Comparison of ENCODE assay signal across 9 mouse cellular contexts in genomic region chr19:41737657-41738428, GRCm38 (mm10). TPM values are rescaled to one million over a fixed set of nuclear protein-coding genes. Genes with fewer than 3 reads are reported as not detected.
DNase-seq lines count a peak whose midpoint lies in the region; ATAC-seq lines count a peak whose summit lies in the region.
"Had no signal": no experiment of that assay in that cellular context is flagged by ENCODE, and none has a peak within 500 bp of the region (broad histone marks: within the 10 kb centered on the region; RNA-seq: fewer than 3 reads in every experiment).

No protein-coding gene starts in this region.

- peaks cover 0 to 10% of the 10 kb centered on the region in 2 experiments; a peak in 3 of 4 replicates for H3K4me1 ChIP-seq in heart, embryonic 14.5 days (ENCODE audit: control insufficient read depth in 2 of 2, insufficient read depth in 2 of 2, low read length in 2 of 2)
- peaks cover 54% of the 10 kb centered on the region for H3K4me1 ChIP-seq in embryonic facial prominence, embryonic 10.5 days
- peaks cover 59% of the 10 kb centered on the region for H3K4me1 ChIP-seq in hindbrain, embryonic 14.5 days (replicated peaks; ENCODE audit: control insufficient read depth, insufficient read depth, low read length)
- peaks cover 15% of the 10 kb centered on the region for H3K4me1 ChIP-seq in liver, embryonic 11.5 days (replicated peaks; ENCODE audit: control insufficient read depth, insufficient read depth, low read length)

- H3K9me3 ChIP-seq in heart, embryonic 14.5 days (ENCODE audit: control insufficient read depth, low read length), result no peaks in the 10 kb centered on the region
- no peaks in the 10 kb centered on the region for H3K9me3 ChIP-seq in embryonic facial prominence, embryonic 10.5 days
- no peaks in the 10 kb centered on the region for H3K9me3 ChIP-seq in hindbrain, embryonic 14.5 days (ENCODE audit: control insufficient read depth, low read length)
- H3K9me3 ChIP-seq in liver, embryonic 11.5 days (ENCODE audit: control insufficient read depth, low read length), result no peaks in the 10 kb centered on the region

- no peak for DNase-seq in heart, adult 8-10 months (ENCODE audit: low spot score)
- peak; percentile 31 for DNase-seq in embryonic facial prominence, embryonic 10.5 days (ENCODE audit: low spot score)
- DNase-seq in hindbrain, embryonic 14.5 days (ENCODE audit: low spot score), result peak; percentile 76
- peak; percentile 53 for DNase-seq in liver, embryonic 11.5 days (ENCODE audit: low spot score)
- peak; percentile 83 for DNase-seq in right cerebral cortex, postnatal 10 days (ENCODE audit: low spot score in 2 of 2)
- no peak for DNase-seq in gastrocnemius, postnatal 25 days
- no peak for DNase-seq in yolk sac, embryonic 10.5 days (ENCODE audit: low spot score)

- no peak for ATAC-seq in heart, embryonic 14.5 days (ENCODE audit: insufficient number of reproducible peaks, insufficient read depth, low FRiP score, low read depth)
- peak; percentile 77 for ATAC-seq in hindbrain, embryonic 14.5 days (ENCODE audit: low FRiP score)
- peak; percentile 76 for ATAC-seq in liver, embryonic 11.5 days (replicated peaks; ENCODE audit: low FRiP score)

- H3K4me2 ChIP-seq in heart, embryonic 14.5 days (ENCODE audit: low read length), result peak overlapping the region; percentile 46
- peak overlapping the region; percentile 74 for H3K4me2 ChIP-seq in hindbrain, embryonic 14.5 days (replicated peaks)
- peak overlapping the region; percentile 79 for H3K4me2 ChIP-seq in liver, embryonic 11.5 days

- H3K4me3 ChIP-seq in heart, embryonic 14.5 days (ENCODE audit: control insufficient read depth in 1 of 2, insufficient read depth in 1 of 2, low read depth in 1 of 2, low read length in 2 of 2), result no peak overlapping the region
- peak overlapping the region; percentile 36 for H3K4me3 ChIP-seq in embryonic facial prominence, embryonic 10.5 days
- H3K4me3 ChIP-seq in hindbrain, embryonic 14.5 days (replicated peaks; ENCODE audit: low read length), result peak overlapping the region; percentile 14
- H3K4me3 ChIP-seq in liver, embryonic 11.5 days (ENCODE audit: low read depth, low read length), result peak overlapping the region; percentile 40

- H3K9ac ChIP-seq in heart, embryonic 14.5 days (ENCODE audit: low read length), result no peak overlapping the region
- peak overlapping the region; percentile 44; the same call in 1 of the 2 replicates for H3K9ac ChIP-seq in hindbrain, embryonic 14.5 days
- H3K9ac ChIP-seq in liver, embryonic 11.5 days (ENCODE audit: low read depth, low read length), result peak overlapping the region; percentile 48

- peaks cover 65% of the 10 kb centered on the region for H3K27me3 ChIP-seq in heart, embryonic 14.5 days (ENCODE audit: control insufficient read depth, insufficient read depth, low read length)
- H3K27me3 ChIP-seq in embryonic facial prominence, embryonic 10.5 days (replicated peaks; ENCODE audit: low read depth, poor library complexity, severe bottlenecking), result peaks cover 99% of the 10 kb centered on the region
- 0 out of 2 replicates have a peak, but pooled peaks cover 3% of the 10 kb centered on the region for H3K27me3 ChIP-seq in hindbrain, embryonic 14.5 days (ENCODE audit: control insufficient read depth, insufficient read depth, low read length)
- peaks cover 64% of the 10 kb centered on the region for H3K27me3 ChIP-seq in liver, embryonic 11.5 days (replicated peaks; ENCODE audit: control insufficient read depth, insufficient read depth, low read length)

- no peaks in the 10 kb centered on the region for H3K36me3 ChIP-seq in heart, embryonic 14.5 days (ENCODE audit: control insufficient read depth, insufficient read depth, low read length)
- H3K36me3 ChIP-seq in embryonic facial prominence, embryonic 10.5 days (replicated peaks), result no peaks in the 10 kb centered on the region
- H3K36me3 ChIP-seq in hindbrain, embryonic 14.5 days (replicated peaks; ENCODE audit: control insufficient read depth, insufficient read depth), result no peaks in the 10 kb centered on the region
- H3K36me3 ChIP-seq in liver, embryonic 11.5 days (ENCODE audit: control insufficient read depth, insufficient read depth, low read length), result no peaks in the 10 kb centered on the region

- H3K27ac ChIP-seq in heart, embryonic 14.5 days (replicated peaks in 1 of 2; ENCODE audit: control insufficient read depth in 1 of 2, insufficient read depth in 1 of 2, low read depth in 2 of 2, low read length in 2 of 2), result no peak overlapping the region
- no peak overlapping the region for H3K27ac ChIP-seq in embryonic facial prominence, embryonic 10.5 days (replicated peaks)
- H3K27ac ChIP-seq in hindbrain, embryonic 14.5 days, result peak overlapping the region; percentile 73
- peak overlapping the region; percentile 45; the same call in 1 of the 2 replicates for H3K27ac ChIP-seq in liver, embryonic 11.5 days (ENCODE audit: low read depth, low read length)

- WGBS in heart, embryonic 14.5 days, result 2% methylated on average over 16 of the region's 18 CpGs
- WGBS in embryonic facial prominence, embryonic 10.5 days, result 4% methylated on average over 18 of the region's 18 CpGs
- 2% methylated on average over 18 of the region's 18 CpGs for WGBS in hindbrain, embryonic 14.5 days
- 9% methylated on average over 18 of the region's 18 CpGs for WGBS in liver, embryonic 11.5 days

RNA-seq across cellular contexts. Expression of gene Slit1, which starts 5.6 kb away (rescaled TPM):
- polyA plus RNA-seq in heart, embryonic 14.5 days (2014; fragmentation: Nextera tagmentation; extraction: Ambion mirVana), result not detected in 2 replicates
- under 1 TPM in 3 of 4 experiments, not detected in 1; 0.06 to 0.44 (median 0.09) TPM for total RNA-seq in heart, adult 8-10 months (2022)
- 2.3 and 3.9 TPM in 2 replicates for polyA plus RNA-seq in embryonic facial prominence, embryonic 10.5 days (2016; fragmentation: Nextera tagmentation; extraction: Ambion mirVana)
- polyA plus RNA-seq in hindbrain, embryonic 14.5 days (2014; fragmentation: Nextera tagmentation; extraction: Ambion mirVana), result 31.7 and 36.4 TPM in 2 replicates
- polyA plus RNA-seq in liver, embryonic 11.5 days (2014; fragmentation: Nextera tagmentation; extraction: Ambion mirVana), result 0.16 and 0.26 TPM in 2 replicates
- total RNA-seq in gastrocnemius, postnatal 25 days (2021), result under 1 TPM; 0.59 to 0.79 TPM
- total RNA-seq: neutrophil, adult 5-6 weeks had no signal

Comparison
In these comparisons a context has a peak if more than half of its experiments do, and no peak if none do; other contexts are left out.
1. H3K27ac ChIP-seq: peak in hindbrain, embryonic 14.5 days (single experiment) and liver, embryonic 11.5 days (single experiment); none in heart, embryonic 14.5 days (0 of 2) and embryonic facial prominence, embryonic 10.5 days (single experiment).
2. H3K4me3 ChIP-seq: peak in embryonic facial prominence, embryonic 10.5 days (single experiment), hindbrain, embryonic 14.5 days (single experiment) and liver, embryonic 11.5 days (single experiment); none in heart, embryonic 14.5 days (0 of 2).
3. DNase-seq: peak in embryonic facial prominence, embryonic 10.5 days (single experiment), hindbrain, embryonic 14.5 days (single experiment), liver, embryonic 11.5 days (single experiment) and right cerebral cortex, postnatal 10 days (2 of 2); none in heart, adult 8-10 months (single experiment), gastrocnemius, postnatal 25 days (single experiment) and yolk sac, embryonic 10.5 days (single experiment).
4. Peak in every context shown above with its lines, with median percentiles within 50 percentile points of each other: H3K4me2 ChIP-seq.